Mouse (Mus musculus): ENCODE measurements around the gene Kank4. TPM values are rescaled to one million over a fixed set of nuclear protein-coding genes. Genes with fewer than 3 reads are reported as not detected.
"Not testable (repeated sequence)": the region's sequence is repeated elsewhere in the genome, so short reads cannot be mapped to it uniquely, and the experiment has no call there.

Gene Kank4
- polyA plus RNA-seq, 1 experiment from 2014 or later = 0.19 TPM

- Histone ChIP-seq H3K4me2 (no peak overlapping the region), H3K36me3 (ENCODE audit: poor library complexity, severe bottlenecking) (no peaks in the 10 kb centered on the region), H3K4me1 (peaks cover 20% of the 10 kb centered on the region), H3K27me3 (peaks cover 34% of the 10 kb centered on the region), H3K9ac (no peak overlapping the region), H3K9me3 (replicated peaks) (no peaks in the 10 kb centered on the region), H3K27ac (no peak overlapping the region), H3K4me3 (no peak overlapping the region)
- WGBS = 43% methylated on average over 4 of the region's 4 CpGs
- ATAC-seq = no peak
Measured at GRCm38 (mm10) chr4:98725439-98725838, 91.9 kb downstream of the Kank4 start.

GRCm38 (mm10) chr4:98724682-98725081 is 92.7 kb downstream of the Kank4 start:
- not testable (repeated sequence) for ATAC-seq

DNA sequence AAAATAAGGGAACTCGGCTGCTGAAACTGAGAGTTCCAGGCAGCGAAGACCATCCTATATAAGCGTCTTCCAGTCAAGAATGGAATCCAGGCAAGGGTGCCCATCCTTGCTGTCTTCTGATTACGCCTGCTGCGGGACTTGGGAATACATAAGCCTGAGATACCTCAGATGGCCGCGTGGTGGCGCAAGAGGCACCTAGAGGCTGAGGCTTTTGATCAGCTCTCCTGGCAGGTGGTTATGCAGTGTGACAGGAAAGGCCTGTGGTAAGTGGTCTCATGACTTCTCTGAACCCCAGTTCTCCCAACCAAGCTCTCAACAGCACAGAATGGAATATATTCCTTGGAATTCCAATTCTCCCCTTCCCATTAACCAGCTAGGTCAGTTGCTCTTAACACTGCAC is 94.9 kb downstream of the Kank4 start:
- Histone ChIP-seq H3K4me3 (no peak overlapping the region), H3K27me3 (peaks cover 17% of the 10 kb centered on the region), H3K4me1 (peaks cover 20% of the 10 kb centered on the region), H3K9me3 (replicated peaks) (no peaks in the 10 kb centered on the region), H3K4me2 (no peak overlapping the region), H3K27ac (no peak overlapping the region), H3K9ac (no peak overlapping the region), H3K36me3 (ENCODE audit: poor library complexity, severe bottlenecking) (no peaks in the 10 kb centered on the region)
- peak; percentile 34; the same call in 1 of the 2 replicates for ATAC-seq
- WGBS = 11% methylated on average over 8 of the region's 8 CpGs

More at GRCm38 (mm10) chr4:98724682-98725081, 92.7 kb downstream of the Kank4 start:
- Histone ChIP-seq H3K27me3 (peaks cover 34% of the 10 kb centered on the region), H3K4me1 (peaks cover 20% of the 10 kb centered on the region)
- not testable (repeated sequence) for H3K27ac ChIP-seq; H3K4me3 ChIP-seq; H3K9ac ChIP-seq; H3K9me3 ChIP-seq (replicated peaks); H3K36me3 ChIP-seq (ENCODE audit: poor library complexity, severe bottlenecking); H3K4me2 ChIP-seq
- 90% methylated on average over 1 of the region's 1 CpGs for WGBS

DNA sequence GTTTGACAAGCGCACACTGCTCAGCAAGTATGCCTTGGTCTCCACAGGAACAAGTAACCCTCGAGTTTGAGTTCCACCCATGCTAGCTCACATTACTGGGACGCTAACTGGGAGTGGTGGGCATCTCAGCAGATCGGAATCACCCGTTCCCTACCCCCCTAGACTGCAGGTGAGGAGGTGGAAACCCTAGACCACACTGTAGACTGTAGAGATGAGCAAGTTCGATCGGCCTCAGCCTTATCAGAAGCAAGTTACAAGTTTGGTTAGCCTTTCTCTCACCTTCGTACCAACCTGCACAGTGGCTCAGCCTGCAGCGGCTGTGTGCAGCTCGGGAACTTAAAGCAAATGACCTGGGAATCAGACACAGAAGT is 98.8 kb downstream of the Kank4 start:
- H3K27me3 ChIP-seq = no peaks in the 10 kb centered on the region
- no peak overlapping the region for H3K27ac ChIP-seq
- no peak overlapping the region for H3K9ac ChIP-seq
- H3K4me2 ChIP-seq = no peak overlapping the region
- no peak for ATAC-seq
- no peaks in the 10 kb centered on the region for H3K9me3 ChIP-seq (replicated peaks)
- no peak overlapping the region for H3K4me3 ChIP-seq
- H3K4me1 ChIP-seq = peaks cover 10% of the 10 kb centered on the region; the same call in 1 of the 2 replicates
- H3K36me3 ChIP-seq (ENCODE audit: poor library complexity, severe bottlenecking) = no peaks in the 10 kb centered on the region
- WGBS = 84% methylated on average over 10 of the region's 10 CpGs

- no peak overlapping the region for H3K4me2 ChIP-seq
- peaks cover 10% of the 10 kb centered on the region; the same call in 1 of the 2 replicates for H3K4me1 ChIP-seq
- no peaks in the 10 kb centered on the region for H3K36me3 ChIP-seq (ENCODE audit: poor library complexity, severe bottlenecking)
- no peaks in the 10 kb centered on the region for H3K27me3 ChIP-seq
- no peak overlapping the region for H3K4me3 ChIP-seq
- H3K9ac ChIP-seq = no peak overlapping the region
- 64% methylated on average over 17 of the region's 17 CpGs for WGBS
- H3K9me3 ChIP-seq (replicated peaks) = no peaks in the 10 kb centered on the region
- 0 out of 2 replicates have a peak overlapping the region, but pooled peaks have one; percentile 10 for H3K27ac ChIP-seq
- ATAC-seq = peak; percentile 57
Measured at GRCm38 (mm10) chr4:98717735-98718546, 99.4 kb downstream of the Kank4 start.

DNA sequence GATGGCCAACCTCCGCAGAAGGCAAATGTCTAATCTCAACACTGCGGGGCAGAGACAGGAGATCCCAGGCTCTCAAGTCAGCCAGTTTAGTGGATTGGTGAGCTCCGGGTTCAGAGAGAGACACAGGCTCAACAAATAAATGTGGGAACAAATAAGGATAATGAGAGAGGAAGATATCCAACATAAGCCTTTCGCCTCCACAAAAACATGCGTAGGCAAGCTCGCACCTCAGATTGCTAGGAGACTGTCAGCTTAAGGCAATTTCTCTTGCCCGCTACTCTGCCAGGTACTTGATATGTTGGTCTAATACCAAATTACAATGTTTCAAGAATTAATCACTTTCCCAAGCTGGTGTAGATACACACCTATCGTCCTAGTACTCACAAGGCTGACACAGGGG is 106.4 kb downstream of the Kank4 start:
- no peak overlapping the region for H3K9ac ChIP-seq
- no peak for ATAC-seq
- 94% methylated on average over 8 of the region's 8 CpGs for WGBS

More for the DNA sequence above, 106.4 kb downstream of the Kank4 start:
- no peaks in the 10 kb centered on the region for H3K9me3 ChIP-seq (replicated peaks)
- no peak overlapping the region for H3K27ac ChIP-seq
- H3K4me3 ChIP-seq = no peak overlapping the region
- no peak overlapping the region for H3K4me2 ChIP-seq
- H3K4me1 ChIP-seq = no peaks in the 10 kb centered on the region
- no peaks in the 10 kb centered on the region for H3K36me3 ChIP-seq (ENCODE audit: poor library complexity, severe bottlenecking)
- no peaks in the 10 kb centered on the region for H3K27me3 ChIP-seq

Other genes starting within 250 kb of the Kank4 start
- not detected in 2 replicates for gene L1td1, start 90.8 kb downstream of the Kank4 start, polyA plus RNA-seq (2015; fragmentation: Nextera tagmentation; extraction: Ambion mirVana)
- not detected in 2 replicates for gene I0C0044D17Rik, start 6.3 kb upstream of the Kank4 start, polyA plus RNA-seq (2015; fragmentation: Nextera tagmentation; extraction: Ambion mirVana)
- 104 and 119 TPM in 2 replicates for gene Usp1, start 106.3 kb upstream of the Kank4 start, polyA plus RNA-seq (2015; fragmentation: Nextera tagmentation; extraction: Ambion mirVana)
- gene Angptl3, start 213.4 kb upstream of the Kank4 start, polyA plus RNA-seq (2015; fragmentation: Nextera tagmentation; extraction: Ambion mirVana) = 1.7 and 2.5 TPM in 2 replicates

Measured in forebrain, embryonic 13.5 days (tissue).